Mouse (Mus musculus): ENCODE measurements around the gene Wdr77.
A peak's percentile ranks its signal among the peaks of the same experiment; 100 is the strongest.
"Not testable (repeated sequence)": the region's sequence is repeated elsewhere in the genome, so short reads cannot be mapped to it uniquely, and the experiment has no call there.

The Wdr77 gene

DNA sequence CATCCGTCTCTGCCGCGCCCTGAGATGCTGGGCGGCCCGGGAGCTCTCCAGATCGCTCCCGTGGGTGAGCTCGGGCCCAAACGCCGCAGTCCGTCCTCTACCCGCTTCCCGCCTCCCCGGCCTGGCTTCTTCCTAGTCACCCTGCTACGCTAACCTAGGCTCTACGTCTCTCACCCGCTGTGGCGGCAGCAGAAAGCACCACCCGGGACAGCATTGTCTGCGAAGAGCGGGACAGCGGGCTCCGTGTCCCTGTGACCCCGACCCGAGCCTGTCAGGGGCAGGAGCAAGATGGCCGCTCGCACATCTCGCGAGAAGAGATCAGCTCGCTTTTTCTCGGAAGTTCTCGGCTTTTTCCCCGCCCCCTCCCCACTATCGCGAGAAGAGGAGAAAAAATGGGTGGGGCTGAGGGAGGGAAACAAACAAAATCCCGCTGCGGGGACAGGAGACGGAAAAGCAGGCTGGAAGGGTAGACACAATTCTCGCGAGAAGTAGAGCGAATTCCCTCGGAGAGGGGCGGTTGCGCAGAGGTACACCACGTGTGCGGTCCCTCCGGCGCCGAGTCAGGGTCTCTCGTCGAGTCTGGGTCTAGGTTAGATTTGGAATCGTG is at the start of gene Wdr77:
TSS of gene Wdr77 (plus strand) at position 396 of the 607 bp plus-strand sequence.
- peak; percentile 96 for DNase-seq

DNA sequence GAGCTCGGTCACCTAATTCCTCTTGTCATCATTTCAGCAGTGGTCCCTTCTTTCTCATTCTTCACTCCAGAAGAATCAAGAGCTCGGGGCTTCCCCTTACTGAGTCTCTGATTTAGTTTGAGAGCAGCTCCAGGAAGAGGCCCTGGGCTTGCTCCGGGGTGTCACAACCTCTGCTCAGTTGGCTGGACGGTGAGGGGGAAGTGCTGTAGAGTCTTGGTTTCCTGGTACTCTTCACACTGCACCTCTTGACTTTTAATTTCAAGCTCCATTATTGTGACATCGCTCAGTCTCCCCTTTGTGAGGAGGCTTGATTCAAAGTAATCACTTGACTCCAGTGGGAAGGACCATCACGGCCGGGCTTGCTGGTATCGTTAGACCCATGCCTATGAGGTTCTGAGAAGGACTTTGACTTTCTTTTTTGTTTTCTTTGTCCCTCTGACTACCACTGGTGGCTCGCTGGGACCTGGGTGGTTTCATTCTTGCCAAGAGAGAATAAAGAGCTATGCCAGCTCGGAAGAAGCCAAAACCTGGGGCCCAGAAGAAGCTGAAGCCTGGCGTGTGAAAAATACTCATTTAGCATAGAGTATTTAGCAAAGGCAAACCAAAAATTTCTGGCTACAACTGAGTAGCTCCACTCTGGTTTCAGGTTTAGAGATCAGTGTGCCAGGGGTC is 48.5 kb upstream of the Wdr77 start:
- peak; percentile 47 for DNase-seq

DNA sequence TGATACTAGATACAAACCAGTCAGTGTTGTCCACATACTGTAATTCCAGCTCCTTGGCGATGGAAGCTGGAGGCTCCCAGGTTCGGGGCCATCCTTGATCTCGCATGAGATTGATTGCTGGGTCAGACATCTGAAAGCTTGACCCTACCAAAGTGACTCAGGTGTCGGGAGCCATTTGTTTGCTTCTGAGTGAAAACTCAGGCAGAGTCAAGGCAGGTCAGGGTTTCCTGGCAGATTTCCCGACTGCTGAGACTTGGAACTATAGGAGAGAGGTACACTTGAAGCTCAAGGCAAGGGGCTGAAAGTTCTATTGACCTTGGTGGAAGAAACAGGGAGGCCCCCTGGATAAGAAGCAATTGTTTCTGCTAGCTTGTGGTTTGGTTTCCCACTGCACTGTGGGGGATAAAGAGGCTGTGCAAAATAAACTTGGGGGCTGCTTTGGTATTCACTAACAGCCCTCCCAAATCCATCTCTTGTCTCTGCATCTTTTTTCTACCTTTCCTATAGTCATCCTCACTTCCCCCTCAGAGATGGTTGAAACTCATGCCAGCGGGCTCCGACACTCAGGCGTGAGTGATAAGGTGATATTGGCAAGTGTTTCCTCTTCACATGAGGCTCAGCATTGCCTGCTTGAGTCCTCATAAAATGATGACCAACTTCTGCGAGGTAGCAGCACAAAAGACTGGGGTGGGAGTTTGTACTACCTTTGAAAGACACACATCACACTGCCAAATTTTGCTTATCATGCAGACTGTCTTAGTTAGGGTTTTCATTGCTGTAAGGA is 46.9 kb upstream of the Wdr77 start:
- DNase-seq, result no peak

DNA sequence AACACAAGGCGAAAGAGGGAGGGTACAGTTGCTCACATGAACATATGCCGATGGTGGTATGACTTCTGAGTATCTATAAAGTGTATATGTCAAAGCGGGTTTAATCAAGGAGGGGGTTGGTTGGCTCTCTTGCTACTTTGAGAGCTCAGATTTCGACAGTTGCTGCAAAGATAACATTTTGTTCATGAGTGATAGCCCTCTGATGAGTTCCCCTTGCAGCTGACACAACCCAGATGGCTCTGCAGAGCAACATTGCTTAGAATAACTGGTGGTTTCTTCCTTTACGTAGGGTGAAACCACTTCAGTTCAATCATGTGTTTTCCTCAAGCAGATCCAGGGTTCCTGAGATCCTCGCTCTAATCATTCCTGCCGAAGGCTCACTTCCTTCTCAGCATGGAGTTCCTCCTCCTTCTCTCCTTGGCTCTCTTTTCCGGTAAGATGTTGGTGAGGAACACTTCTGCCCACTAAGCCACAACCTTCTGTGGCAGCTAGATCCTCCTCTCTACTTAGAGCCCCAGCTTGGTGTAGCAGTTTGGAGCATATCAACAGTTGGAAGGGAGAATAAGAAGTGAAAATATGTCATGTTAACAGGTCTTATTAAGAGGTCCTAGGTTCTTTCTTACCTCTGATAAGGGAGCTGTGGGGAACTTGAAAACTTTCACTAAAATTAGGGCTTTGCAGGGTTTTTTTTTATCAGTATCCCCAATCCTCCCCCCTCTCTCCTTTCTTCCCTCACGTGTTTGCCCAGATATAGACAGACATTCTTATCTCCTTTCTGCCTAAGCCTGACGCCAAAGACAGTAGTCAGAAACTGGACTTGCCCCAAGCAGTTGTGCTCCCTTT is 45.1 kb upstream of the Wdr77 start:
- DNase-seq, result no peak

DNA sequence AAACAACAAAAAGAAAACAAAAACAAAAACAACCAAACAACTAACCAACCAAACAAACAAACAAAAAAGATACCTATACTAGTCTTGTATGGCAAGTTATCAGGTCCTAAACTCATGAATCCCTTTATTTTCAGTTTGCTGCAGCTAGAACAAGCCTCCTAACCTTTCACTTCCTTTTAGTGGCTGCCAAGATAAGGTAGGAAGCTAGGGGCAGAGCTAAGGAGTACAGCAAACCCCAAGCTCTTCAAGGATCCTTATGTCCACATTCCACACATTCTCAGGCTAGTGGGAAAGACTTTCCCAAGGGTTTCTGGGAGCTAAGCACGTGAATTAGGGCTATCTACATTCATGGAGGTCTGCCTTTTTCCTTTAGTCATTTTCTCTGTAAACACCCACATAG is 43.9 kb upstream of the Wdr77 start:
- no peak for DNase-seq

DNA sequence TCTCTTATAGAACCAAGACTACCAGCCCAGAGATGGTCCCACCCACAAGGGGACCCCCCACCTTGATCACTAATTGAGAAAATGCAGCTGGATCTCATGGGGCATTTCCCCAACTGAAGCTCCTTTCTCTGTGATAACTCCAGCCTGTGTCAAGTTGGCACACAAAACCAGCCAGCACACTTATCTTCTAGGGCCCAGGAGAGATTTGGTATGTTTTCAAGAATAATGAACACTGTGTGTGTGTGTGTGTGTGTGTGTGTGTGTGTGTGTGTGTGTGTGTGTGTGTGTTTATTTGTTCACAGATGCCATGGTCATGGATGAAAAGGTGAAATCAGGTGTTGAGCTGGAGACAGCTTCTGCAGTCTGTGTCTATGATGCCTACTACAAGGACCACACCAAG is 42.7 kb upstream of the Wdr77 start:
- DNase-seq, result not testable (repeated sequence)

DNA sequence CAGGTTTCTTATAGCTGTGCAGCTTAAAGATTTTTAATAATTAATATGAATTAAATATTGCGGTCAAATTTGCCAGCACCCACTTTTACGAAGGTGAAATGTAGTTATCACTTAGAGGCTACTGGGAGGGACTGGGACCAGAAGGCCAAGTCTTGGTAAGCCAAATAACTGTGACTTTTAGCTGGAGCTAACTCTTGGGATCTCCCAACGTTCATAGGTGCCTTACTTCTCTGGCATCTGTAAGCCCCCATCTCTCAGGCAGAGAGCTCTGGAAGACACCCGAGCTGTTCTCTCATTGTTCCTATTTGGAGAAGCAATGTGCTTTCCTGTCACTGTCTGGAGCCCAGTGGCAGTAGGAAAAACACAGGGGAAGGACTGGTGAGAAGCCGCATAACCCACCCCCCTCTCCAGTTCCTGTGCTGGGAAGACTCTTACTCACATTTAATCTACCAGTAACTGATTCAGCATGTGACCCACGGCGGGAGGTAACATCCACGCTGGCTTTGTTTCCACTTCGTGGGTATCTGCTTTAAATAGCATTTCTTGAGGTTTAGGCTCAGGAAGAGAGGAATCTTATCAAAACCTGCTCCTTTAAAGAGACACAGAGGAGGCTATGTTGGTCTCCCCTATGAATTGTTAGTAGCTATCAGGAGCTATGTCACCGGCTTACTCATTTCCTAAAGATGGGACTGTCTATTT is 41.4 kb upstream of the Wdr77 start:
- DNase-seq, result no peak

DNA sequence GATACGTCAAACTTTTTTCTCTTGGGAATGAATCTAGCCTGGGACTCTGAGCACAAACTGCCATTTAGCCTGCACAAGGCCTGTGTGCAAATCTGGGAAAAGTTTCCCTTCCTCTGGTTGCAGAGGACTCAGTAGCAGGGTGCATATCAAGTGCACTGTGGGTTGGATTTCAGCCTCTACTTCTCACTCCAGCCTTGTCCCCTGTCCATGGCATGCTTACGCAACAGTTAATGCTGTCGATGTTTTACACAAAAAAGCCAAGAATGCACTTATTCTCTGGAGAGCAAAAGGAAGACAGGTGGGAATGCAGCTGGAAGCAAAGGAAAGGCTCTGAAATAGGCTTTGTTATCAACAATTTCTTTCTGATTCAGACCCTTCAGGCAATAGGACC is 40.8 kb upstream of the Wdr77 start:
- DNase-seq, result no peak

DNA sequence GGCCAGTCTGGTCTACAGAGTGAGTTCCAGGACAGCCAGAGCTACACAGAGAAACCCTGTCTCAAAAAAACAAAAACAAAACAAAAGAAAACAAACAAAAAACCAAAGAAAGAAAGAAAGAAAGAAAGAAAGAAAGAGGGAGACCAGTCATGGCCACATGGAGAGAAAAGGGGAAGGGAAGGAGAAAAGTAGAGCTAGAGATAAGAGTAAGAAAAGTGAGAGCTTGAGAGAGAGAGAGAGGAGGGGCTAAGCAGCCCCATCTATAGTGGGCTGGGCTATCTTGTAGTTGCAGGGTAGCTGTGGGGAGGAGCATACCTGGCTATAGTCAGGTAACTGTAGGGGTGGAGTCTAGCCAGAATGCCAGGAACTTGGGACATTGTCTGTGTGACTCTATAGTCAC is 38.4 kb upstream of the Wdr77 start:
- DNase-seq, result not testable (repeated sequence)

DNA sequence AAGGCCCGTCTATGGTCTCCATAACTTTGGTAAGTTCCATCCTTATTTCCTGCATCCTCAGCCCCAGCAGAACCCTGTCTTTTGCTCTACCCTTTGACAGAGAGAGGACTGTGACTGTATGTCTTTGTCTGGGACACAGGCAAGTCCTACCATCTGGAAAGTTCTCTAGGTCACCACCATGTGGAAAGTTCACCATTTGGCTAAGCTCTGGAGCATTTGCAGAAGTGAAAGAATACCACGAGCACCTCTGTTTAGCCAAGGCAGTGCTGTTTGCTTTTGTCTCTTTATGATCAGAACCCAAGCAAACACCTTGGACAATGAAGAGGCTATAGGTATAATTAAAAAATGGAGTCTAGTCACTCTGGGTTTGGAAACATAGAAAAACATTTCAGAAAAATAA is 37.2 kb upstream of the Wdr77 start:
- no peak for DNase-seq

DNA sequence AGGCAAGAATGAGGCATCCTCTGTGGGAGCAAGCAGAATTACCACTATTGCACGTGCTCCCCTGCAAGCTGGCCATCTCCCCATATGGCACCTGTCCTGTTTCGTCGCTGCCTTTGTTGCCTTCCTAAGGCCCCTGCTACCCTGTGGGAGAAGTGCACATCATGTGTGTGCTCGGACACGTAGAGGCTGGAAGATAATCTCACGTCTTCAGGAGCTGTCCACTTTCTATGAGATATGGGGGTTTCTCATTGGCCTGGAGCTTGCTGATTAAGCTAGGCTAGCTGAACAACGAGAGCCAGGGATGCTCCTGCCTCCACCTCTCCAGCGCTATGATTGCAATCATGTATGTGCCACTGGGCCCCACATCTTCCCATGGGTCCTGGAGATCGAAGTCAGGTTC is 34.6 kb upstream of the Wdr77 start:
- DNase-seq, result no peak

DNA sequence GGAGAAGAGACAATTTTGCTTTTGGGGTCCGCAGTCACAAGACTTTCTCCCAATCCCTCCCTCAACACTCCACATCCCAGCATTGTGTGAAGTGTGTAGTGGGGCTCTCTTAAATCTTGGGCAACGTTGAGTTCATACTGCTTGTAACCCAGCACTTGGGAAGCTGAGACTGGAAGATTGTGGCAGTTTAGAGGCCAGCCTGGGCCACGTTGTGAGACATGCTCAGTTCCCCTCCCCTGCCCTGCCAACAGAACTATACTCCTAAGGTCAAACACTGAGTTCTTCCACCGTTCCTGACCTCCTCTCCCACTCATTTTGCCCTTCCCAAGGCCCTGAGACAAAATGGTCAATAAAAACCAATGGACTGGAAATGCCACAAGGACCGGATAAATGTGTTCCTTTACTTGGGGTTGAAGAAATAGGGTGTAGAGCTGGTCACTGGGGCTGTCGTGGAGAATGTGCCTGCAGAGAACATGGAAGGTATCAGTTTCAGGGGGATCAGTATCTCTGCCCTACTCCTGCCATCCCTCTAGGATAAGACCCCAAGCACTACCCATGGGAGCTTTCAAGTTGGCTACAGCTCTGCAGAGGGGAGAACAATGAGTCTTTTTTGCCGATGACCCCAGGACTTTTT is 31.5 kb upstream of the Wdr77 start:
- DNase-seq, result no peak

DNA sequence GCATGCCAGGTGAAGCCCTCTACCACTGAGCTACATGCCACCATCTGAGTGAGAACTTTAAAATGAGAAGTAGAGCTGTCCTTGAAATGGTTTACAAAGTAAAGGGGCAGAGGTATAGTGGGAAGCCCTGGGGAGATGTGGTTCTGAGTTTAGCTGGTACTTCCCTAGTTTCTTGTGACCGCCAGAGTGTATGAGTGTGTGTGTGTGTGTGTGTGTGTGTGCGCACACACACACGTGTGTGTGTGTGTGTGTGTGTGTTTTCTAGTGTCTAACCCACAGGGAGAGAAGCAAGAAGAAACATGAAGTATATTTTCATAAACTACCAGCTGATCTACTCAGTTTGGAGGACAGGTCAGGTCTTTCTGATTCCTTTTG is 31.0 kb upstream of the Wdr77 start:
- DNase-seq, result no peak

DNA sequence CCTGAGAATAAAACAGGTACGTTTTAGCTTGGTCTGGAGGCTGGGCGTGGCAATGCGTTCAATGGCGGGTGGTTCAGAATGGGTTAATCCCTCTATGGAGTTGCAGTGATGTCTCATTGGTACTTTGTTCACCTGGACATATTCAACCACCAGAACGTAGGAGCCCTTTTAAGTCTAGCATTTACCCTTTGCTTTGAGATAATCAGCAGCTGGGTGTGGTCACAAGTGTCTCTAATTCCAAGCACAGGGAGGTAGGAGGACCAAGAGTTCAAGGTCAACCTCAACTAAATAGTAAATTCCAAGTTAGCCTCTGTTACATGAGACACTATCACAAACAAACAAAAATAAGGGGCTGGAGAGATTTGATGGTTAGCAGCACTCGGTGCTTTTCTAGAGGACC is 30.4 kb upstream of the Wdr77 start:
- no peak for DNase-seq

DNA sequence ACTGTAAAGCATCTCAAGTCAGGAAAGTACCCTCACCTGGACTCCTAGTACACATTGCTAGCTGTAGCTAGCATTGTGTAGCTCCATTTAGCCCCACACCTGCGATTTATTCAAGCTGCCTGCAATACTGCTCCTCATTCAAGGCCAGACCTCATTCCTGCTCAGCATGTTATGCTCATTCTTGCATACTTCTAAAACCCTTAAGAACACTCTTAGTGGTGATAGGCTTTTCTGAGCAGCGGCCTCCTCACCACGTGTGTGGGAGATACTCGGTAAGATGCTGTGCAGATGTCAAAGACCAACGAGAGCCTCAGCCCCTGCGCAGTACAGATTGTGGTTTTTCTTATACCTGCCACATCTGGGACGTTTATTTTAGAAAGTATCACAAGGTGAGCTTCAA is 29.3 kb upstream of the Wdr77 start:
- DNase-seq, result peak; percentile 27

DNA sequence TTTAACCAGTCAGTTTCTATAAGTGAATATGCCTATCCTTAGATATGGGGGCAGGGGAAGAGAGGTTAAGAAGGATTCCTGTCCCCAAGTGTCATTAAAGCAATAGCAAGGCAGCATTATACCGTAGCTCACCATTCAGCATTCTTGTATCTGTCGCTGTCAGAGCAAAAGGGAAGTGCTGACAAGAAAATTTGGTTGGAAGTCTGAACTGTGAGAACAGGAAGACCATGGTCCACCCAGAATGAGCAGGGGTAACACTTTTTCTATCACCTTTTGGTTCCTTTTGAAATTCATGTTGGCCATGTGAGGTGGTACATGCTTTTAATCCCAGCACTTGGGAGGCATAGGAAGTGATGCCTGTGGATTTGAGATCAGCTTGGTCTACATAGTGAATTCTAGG is 28.1 kb upstream of the Wdr77 start:
- DNase-seq, result no peak

DNA sequence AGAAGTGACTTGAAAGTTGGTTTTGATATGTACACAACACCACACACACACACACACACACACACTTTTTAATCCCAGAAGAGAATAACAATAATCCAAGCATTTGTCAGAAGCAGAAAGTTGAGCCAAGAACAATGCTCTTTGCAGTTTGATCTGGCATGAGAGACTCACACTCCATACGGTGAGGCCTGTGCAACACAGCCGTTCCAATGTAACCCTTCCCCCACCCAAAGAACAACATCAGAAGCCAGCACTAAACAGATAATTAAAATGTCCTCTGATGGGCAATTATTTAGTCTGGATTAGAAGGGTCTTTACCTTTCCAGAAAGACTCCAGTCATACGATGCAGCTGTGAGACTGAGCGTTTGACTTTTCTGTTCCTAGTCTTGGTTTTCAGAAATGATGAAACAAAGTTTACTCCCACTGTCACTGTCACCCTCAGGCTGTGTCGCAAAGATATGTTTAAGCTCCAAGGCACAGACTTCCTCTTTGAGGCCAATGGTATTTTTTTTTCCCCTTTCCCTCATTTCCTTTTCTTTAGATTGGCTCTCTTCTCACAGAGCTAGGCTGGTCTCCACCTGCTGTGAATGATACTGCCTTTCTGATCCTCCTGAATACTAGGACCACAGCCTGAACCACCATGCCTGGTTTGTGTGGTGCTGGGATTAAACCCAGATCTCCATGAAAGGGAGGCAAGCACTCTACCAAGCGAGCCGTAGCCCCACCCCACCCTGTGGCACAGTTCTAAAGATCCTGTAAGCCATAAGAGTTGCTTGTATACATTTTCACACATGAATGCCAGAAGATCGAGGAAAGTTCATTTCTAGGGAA is 26.7 kb upstream of the Wdr77 start, which contains the start of gene I830077J02Rik:
TSS of gene I830077J02Rik (minus strand) at position 425 of the 832 bp plus-strand sequence.
- no peak for DNase-seq

DNA sequence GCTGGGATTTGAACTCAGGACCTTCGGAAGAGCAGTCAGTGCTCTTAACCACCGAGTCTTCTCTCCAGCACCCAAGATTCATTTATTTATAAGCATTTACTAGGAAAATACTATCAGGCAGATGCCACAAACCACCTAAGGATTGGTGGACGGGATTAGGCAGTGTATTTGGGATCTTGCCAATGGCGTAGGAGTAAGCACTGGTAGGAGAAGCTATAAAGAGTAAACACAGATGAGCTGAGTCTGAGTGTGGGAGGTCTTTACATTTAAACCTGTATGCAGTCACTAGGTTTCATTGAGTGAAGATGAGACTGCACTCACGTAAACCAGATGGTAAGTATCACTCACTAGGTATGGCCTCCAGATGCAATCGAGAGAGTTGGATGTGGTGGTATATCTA is 25.2 kb upstream of the Wdr77 start:
- no peak for DNase-seq

DNA sequence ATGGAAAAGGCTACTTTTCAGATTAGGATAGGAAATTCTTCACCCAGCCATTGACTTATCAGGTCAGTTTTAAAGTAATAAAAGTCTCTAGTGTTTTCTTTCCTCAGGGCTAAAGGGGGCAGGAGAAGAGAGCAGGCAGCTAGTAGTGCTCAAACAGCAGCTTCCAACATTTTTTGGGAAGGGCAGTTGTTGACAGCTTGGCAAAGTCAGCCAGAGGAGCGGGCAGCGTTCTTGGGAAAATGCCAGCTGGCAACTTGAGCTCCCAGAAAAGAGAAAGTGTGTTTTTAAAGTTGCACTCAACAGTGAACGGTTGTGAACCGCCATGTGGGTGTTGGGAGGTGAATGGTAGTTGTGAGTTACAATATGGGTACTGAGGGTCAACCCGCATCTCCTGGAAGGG is 24.1 kb upstream of the Wdr77 start:
- no peak for DNase-seq

DNA sequence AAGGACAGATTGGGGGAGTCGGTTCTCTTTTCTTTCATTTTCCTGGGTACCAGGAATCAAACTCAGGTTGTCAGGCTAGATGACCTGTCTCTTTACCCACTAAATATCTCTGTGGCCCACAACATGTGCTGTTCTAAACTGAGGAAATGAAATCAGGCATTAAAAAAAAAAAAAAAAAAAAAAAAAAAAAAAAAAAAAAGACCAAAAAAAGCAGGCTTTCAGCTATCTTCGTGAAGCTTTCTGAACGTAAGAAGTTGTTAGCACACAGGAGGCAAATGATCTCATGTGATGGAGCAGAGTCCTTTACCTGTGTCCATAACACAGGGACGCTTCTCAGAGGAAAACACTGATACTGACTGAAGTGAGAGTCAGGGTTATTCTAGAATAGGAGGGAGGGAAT is 23.1 kb upstream of the Wdr77 start:
- DNase-seq, result no peak

DNA sequence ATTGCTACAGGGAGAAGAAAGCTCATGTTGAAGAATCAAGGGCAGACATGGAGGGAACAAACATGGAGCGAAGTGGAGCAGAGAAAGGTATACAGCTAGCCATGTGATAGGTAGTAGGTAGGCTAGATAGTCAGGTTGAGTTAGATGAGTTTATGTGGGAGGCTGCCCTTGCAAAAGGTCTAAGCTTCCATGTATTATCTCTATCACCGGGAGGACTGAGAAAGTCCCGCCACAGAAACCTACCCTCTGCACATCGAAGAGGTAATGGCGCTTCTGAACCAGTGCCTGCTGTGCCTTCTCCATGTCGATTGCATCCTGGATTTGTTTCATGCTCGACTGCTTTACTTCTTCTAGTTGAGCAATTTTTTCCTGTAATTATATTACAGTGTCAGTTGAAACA is 7.8 kb upstream of the Wdr77 start:
- no peak for DNase-seq
